8 mouse cellular contexts compared by ENCODE assay signal in genomic region chr8:128356796-128357539, GRCm38 (mm10). TPM values are rescaled to one million over a fixed set of nuclear protein-coding genes. Genes with fewer than 3 reads are reported as not detected.
DNase-seq lines count a peak whose midpoint lies in the region; ATAC-seq and TF ChIP-seq lines count a peak whose summit lies in the region.

No protein-coding gene starts in this region.

- peak; percentile 51 for TF ChIP-seq CTCF in Patski (IDR thresholded peaks at IDR 0.05)
- peak; percentile 74 for TF ChIP-seq CTCF in lung, postnatal 0 days (IDR thresholded peaks at IDR 0.05)
- TF ChIP-seq CTCF in olfactory bulb, adult 2 months (IDR thresholded peaks at IDR 0.05; ENCODE audit: insufficient read depth, low read depth, low read length): 0 out of 2 replicates have a peak, but pooled peaks have one; percentile 6

- peak overlapping the region; percentile 66; the same call in 1 of the 2 replicates for H3K27ac ChIP-seq in hindbrain, embryonic 12.5 days
- peak overlapping the region; percentile 88 for H3K27ac ChIP-seq in lung, postnatal 0 days (ENCODE audit: low read length)
- no peak overlapping the region for H3K27ac ChIP-seq in olfactory bulb, adult 2 months (ENCODE audit: insufficient read depth, low read depth, low read length)

- peaks cover 24% of the 10 kb centered on the region for H3K4me1 ChIP-seq in hindbrain, embryonic 12.5 days
- H3K4me1 ChIP-seq in lung, postnatal 0 days (ENCODE audit: insufficient read depth, low read depth, low read length): no peaks in the 10 kb centered on the region; the same call in 1 of the 2 replicates
- H3K4me1 ChIP-seq in olfactory bulb, adult 2 months (ENCODE audit: control insufficient read depth, insufficient read depth, low read length): peaks cover 28% of the 10 kb centered on the region

- 4% methylated on average over 40 of the region's 49 CpGs for WGBS in hindbrain, embryonic 12.5 days
- 1% methylated on average over 35 of the region's 49 CpGs for WGBS in lung, postnatal 0 days
- WGBS in olfactory bulb, adult 2 months: 4% methylated on average over 49 of the region's 49 CpGs

- in situ Hi-C loops in Patski (cut with MboI; ENCODE audit: low pct_unique_long_range_greater_than_20kb): loop anchor here (5.0 kb wide), 4 partner anchors 190 to 1160 kb away; no protein-coding TSS in a partner anchor

- ATAC-seq in Patski: peak; percentile 32
- peak; percentile 69 for ATAC-seq in hindbrain, embryonic 12.5 days (ENCODE audit: low FRiP score)
- peak; percentile 89 for ATAC-seq in lung, postnatal 0 days

- no peaks in the 10 kb centered on the region for H3K9me3 ChIP-seq in hindbrain, embryonic 12.5 days (replicated peaks)
- no peaks in the 10 kb centered on the region for H3K9me3 ChIP-seq in lung, postnatal 0 days (ENCODE audit: low read length)

- POLR2A ChIA-PET in Patski (lab: Charles Lee): no interaction called here

- DNase-seq in Patski (ENCODE audit: low read depth, low spot score): no peak
- peak; percentile 64 to 72 for DNase-seq in cerebellum, postnatal 25 days
- DNase-seq in frontal cortex, postnatal 25 days (ENCODE audit: low spot score in 2 of 2): peak; percentile 32 to 62
- DNase-seq in layer of hippocampus, postnatal 14 days (ENCODE audit: low spot score in 2 of 2): peak; percentile 73 to 82
- DNase-seq in lung, postnatal 0 days (ENCODE audit: low spot score): peak; percentile 94
- DNase-seq in thymus, postnatal 10 days (ENCODE audit: low spot score in 2 of 2): peak; percentile 32 to 47

- no peak for TF ChIP-seq POLR2A in olfactory bulb, adult 2 months (IDR thresholded peaks at IDR 0.05; ENCODE audit: insufficient read depth, low read depth, low read length)

- H3K4me3 ChIP-seq in hindbrain, embryonic 12.5 days: peak overlapping the region; percentile 79
- H3K4me3 ChIP-seq in lung, postnatal 0 days (ENCODE audit: low read depth, low read length): peak overlapping the region; percentile 82
- H3K4me3 ChIP-seq in olfactory bulb, adult 2 months (ENCODE audit: insufficient read depth, low read depth, low read length): peak overlapping the region; percentile 43

- CTCF ChIA-PET in Patski (lab: Charles Lee): interaction anchor here (1.0 to 1.1 kb wide), 4 partner anchors 9 to 121 kb away, joined by 3 read pairs; no protein-coding TSS in a partner anchor

- peak overlapping the region; percentile 81 for H3K9ac ChIP-seq in hindbrain, embryonic 12.5 days
- H3K9ac ChIP-seq in lung, postnatal 0 days (replicated peaks; ENCODE audit: low read depth): peak overlapping the region; percentile 34

- TF ChIP-seq EP300 in lung, postnatal 0 days (IDR thresholded peaks at IDR 0.05): no peak; the same call in 1 of the 2 replicates

- H3K4me2 ChIP-seq in hindbrain, embryonic 12.5 days (replicated peaks): peak overlapping the region; percentile 100
- peak overlapping the region; percentile 86 for H3K4me2 ChIP-seq in lung, postnatal 0 days (replicated peaks; ENCODE audit: low read depth, low read length)

- H3K36me3 ChIP-seq in hindbrain, embryonic 12.5 days: no peaks in the 10 kb centered on the region
- H3K36me3 ChIP-seq in lung, postnatal 0 days (ENCODE audit: insufficient read depth, low read length): no peaks in the 10 kb centered on the region

- H3K27me3 ChIP-seq in Patski: no peaks in the 10 kb centered on the region
- peaks cover 11% of the 10 kb centered on the region for H3K27me3 ChIP-seq in hindbrain, embryonic 12.5 days
- no peaks in the 10 kb centered on the region for H3K27me3 ChIP-seq in lung, postnatal 0 days (replicated peaks; ENCODE audit: insufficient read depth, low read length)

RNA-seq across cellular contexts. Expression of gene Nrp1, which starts 1.4 kb away (rescaled TPM):
- 132 TPM for polyA plus RNA-seq in Patski (2021)
- 48.5 and 59.5 TPM in 2 replicates for polyA plus RNA-seq in hindbrain, embryonic 12.5 days (2016; fragmentation: Nextera tagmentation; extraction: Ambion mirVana)
- 100 to 1,000 TPM; 127 to 140 TPM for total RNA-seq in layer of hippocampus, postnatal 14 days (2021)
- polyA plus RNA-seq in lung, postnatal 0 days (2015; fragmentation: Nextera tagmentation; extraction: Ambion mirVana): 158 and 187 TPM in 2 replicates
- not detected in 2 replicates for polyA plus RNA-seq in olfactory bulb, adult 2 months (2012; ENCODE audit: insufficient read depth, insufficient read length, low replicate concordance, missing spikeins)

Comparison
In these comparisons a context has a peak if more than half of its experiments do, and no peak if none do; other contexts are left out.
1. ATAC-seq: peak in every context shown above with its lines; median percentile 89 in lung, postnatal 0 days; 69 in hindbrain, embryonic 12.5 days; 32 in Patski.
2. CTCF ChIP-seq: peak in every context shown above with its lines; median percentile 74 in lung, postnatal 0 days; 51 in Patski; 6 in olfactory bulb, adult 2 months.